Mouse (Mus musculus): ENCODE results near the gene Ruvbl1.

The Ruvbl1 gene

GRCm38 (mm10) chr6:88465181-88465920, at the start of gene Ruvbl1:
TSS of gene Ruvbl1 (plus strand) at chr6:88465409.
- DNase-seq (ENCODE audit: extremely low read depth, low read depth): peak; percentile 98

- DNase-seq (ENCODE audit: extremely low read depth, low read depth): no peak
Observed at GRCm38 (mm10) chr6:88416130-88416758, 49.0 kb upstream of the Ruvbl1 start.

DNA sequence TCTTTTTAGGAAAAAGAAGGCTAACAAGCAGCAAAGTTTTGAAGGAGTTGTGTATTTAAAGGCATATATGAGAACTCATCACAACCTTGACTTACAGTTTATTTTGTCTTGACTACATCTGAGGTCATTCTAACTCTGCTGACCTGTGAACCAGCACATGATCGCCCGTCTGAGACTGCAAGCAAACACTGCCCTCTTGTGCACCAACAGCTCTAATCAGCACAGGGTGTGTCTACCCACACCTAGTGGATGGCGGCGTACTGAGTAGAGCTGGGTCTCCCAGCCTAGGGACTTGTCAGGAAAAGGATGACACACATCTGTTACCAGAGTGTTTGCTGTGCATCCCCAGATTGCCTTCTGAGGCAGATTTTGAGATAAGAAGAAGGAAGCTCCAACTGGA, 34.0 kb upstream of the Ruvbl1 start:
- no peak for DNase-seq (ENCODE audit: extremely low read depth, low read depth)

- DNase-seq (ENCODE audit: extremely low read depth, low read depth): peak; percentile 28
Observed at GRCm38 (mm10) chr6:88435609-88436008, 29.6 kb upstream of the Ruvbl1 start.

DNA sequence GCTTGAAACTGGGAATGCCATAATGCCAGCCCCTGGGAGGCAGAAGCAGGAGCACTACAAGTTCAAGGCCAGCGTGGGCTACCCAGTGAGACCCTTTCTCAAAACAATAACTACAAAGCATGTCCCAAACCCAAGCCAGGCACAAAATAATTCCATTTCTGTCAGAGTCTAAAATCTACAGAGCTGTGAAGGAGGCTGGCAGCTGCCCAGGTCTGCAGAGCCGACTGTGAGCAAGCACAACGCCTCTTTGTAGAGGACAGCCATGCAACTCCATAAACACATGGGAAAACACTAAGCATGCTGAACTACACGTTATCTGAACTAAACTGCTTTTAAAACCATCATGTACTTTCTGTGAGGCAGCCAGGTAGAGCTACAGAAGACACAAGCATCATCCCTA, 26.2 kb upstream of the Ruvbl1 start:
- DNase-seq (ENCODE audit: extremely low read depth, low read depth): no peak

- no peak for DNase-seq (ENCODE audit: extremely low read depth, low read depth)
Observed at GRCm38 (mm10) chr6:88442551-88442950, 22.7 kb upstream of the Ruvbl1 start.

DNA sequence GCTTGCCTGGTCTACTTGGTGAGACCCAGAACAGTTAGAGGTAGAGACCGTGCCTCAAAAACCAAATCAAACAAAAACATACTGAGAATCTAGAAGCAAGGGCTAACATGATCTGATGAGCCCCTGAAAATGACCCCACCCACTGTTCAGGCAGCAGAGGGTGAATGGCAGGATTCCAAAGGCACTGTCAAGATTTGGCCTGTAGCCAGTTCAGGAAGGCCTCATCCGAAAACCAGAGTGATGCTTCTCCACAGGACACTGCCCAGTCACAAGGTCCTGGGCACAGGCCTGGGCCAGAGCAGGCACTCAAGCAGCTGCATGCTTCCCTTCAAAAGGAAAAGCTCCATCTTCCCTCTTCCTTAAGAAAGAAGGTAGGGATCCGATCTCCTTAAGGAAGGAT, 21.8 kb upstream of the Ruvbl1 start:
- no peak for DNase-seq (ENCODE audit: extremely low read depth, low read depth)

- DNase-seq (ENCODE audit: extremely low read depth, low read depth): no peak
Observed at GRCm38 (mm10) chr6:88444076-88444750, 21.0 kb upstream of the Ruvbl1 start.

DNA sequence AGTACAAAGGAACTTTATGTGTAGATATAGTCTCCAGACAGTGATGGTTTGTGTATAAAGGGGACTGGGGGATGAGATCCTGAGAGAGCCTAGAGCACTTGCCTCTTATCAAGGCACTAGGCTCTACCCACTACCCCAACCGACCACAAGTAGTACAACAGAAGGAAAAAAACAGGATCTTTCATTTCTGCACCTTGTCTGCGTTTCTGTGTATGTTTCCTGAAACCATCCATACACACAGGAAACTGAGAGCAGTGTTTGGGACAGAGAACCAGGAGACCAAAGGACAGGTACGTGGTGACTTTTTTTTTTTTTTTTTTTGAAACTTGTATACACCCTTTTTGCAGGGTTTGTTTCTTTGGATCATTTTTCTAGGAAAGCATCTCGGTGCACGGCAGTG, 19.5 kb upstream of the Ruvbl1 start:
- DNase-seq (ENCODE audit: extremely low read depth, low read depth): peak; percentile 23

GRCm38 (mm10) chr6:88446063-88447002, 18.9 kb upstream of the Ruvbl1 start, which contains the start of gene Eefsec:
TSS of gene Eefsec (minus strand) at chr6:88446539.
- peak; percentile 50 for DNase-seq (ENCODE audit: extremely low read depth, low read depth)

DNA sequence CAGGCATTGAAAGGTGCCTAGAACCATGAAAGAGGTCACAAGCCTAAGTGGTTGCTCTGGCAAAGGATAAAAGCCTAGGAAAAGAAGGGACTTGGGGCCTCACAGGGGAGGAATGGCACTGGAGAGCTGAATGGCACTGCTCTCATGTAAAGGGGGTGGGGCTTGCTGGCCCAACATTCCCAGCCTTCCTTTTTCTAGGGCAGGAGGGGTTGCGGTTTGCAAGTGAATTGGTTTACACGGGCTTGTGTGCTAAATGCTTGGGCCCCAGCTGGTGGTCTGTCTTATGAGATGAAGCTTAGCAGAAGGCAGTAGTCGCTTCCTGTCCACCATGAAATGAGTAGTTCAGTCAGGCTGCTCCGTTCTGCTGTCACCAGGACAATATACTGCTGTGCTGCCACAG, 17.8 kb upstream of the Ruvbl1 start:
- DNase-seq (ENCODE audit: extremely low read depth, low read depth): no peak

- DNase-seq (ENCODE audit: extremely low read depth, low read depth): no peak
Observed at GRCm38 (mm10) chr6:88454545-88454944, 10.7 kb upstream of the Ruvbl1 start.

GRCm38 (mm10) chr6:88469878-88470277, 4.7 kb downstream of the Ruvbl1 start:
- no peak for DNase-seq (ENCODE audit: extremely low read depth, low read depth)

- DNase-seq (ENCODE audit: extremely low read depth, low read depth): no peak
Observed at GRCm38 (mm10) chr6:88480421-88480820, 15.2 kb downstream of the Ruvbl1 start.

DNA sequence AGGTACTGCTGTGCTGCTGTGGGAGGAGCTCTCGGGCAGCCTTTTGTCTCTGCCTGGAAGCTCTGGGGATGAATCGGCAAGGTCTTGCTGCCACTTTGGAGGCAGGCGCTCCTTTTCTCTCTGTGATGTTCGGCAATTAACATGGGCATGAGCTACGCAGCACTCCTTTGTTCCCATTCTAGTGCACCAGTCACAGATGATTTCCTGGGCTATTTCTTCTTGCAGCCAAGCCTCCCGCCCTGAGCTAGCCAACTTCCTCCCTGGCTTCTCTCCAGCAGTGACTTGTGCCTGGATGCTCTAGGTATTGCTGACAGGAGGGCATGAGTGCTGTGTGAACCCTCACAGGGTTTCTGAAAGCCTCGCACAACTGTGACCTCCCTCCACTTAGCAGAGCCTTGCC, 17.9 kb downstream of the Ruvbl1 start:
- no peak for DNase-seq (ENCODE audit: extremely low read depth, low read depth)

DNA sequence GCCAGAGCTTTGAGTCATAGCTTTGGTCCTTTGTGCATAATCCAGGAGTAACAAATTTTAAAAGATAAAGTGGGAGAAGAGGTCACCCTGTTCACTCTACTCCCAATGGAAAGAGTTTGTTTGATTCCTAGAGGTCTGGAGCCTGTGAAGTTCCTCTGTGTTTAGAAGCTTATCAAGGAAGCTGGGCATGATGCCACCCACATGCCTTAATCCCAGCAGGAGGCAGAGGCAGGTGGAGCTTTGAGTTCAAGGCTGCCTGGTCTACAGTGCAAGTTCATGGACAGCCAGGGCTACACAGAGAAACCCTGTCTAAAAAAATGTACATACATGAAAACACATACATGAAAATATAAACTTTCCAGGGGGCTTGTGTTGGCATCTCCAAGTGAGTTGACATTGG, 18.7 kb downstream of the Ruvbl1 start:
- DNase-seq (ENCODE audit: extremely low read depth, low read depth): no peak

DNA sequence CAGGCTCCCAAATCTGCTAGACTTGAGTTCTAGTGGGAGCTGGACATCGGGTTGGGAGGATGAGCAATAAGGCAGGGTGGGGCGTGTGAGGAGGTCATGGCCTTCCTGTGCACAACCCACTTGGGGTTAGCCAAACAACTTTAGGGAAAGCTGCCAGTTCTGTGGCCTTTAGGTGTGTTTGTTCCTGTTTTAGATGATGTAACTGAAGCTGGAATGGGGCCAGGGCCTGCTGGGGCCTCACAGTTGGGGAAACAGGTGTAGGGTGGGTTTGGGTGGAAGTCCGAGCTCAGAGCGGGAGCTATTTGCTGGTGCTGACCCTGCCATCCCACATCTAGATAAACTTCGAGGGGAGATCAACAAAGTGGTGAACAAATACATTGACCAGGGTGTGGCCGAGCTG, 20.2 kb downstream of the Ruvbl1 start:
- DNase-seq (ENCODE audit: extremely low read depth, low read depth): no peak

DNA sequence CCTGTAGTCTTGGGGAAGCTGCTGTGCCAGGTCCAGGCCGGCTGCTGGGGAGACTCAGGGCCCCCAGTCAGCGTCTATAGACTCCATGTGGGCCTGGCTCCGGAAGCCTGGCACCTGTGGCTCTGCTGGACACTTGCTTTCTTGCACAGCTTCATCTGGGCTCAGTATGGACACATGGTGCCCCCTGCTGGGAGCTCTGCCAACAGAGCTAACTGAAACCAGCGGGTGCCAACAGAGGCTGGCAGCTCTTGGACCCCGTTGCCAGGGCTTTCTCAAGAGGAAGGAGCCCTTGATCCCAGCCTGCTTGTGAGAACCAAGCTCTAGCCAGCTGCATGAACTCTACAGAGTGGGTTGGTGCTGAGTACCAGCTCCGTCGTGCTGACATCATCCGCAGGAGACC, 21.7 kb downstream of the Ruvbl1 start:
- DNase-seq (ENCODE audit: extremely low read depth, low read depth): no peak

GRCm38 (mm10) chr6:88489026-88489425, 23.8 kb downstream of the Ruvbl1 start:
- DNase-seq (ENCODE audit: extremely low read depth, low read depth): no peak

GRCm38 (mm10) chr6:88489834-88490233, 24.6 kb downstream of the Ruvbl1 start:
- no peak for DNase-seq (ENCODE audit: extremely low read depth, low read depth)

DNA sequence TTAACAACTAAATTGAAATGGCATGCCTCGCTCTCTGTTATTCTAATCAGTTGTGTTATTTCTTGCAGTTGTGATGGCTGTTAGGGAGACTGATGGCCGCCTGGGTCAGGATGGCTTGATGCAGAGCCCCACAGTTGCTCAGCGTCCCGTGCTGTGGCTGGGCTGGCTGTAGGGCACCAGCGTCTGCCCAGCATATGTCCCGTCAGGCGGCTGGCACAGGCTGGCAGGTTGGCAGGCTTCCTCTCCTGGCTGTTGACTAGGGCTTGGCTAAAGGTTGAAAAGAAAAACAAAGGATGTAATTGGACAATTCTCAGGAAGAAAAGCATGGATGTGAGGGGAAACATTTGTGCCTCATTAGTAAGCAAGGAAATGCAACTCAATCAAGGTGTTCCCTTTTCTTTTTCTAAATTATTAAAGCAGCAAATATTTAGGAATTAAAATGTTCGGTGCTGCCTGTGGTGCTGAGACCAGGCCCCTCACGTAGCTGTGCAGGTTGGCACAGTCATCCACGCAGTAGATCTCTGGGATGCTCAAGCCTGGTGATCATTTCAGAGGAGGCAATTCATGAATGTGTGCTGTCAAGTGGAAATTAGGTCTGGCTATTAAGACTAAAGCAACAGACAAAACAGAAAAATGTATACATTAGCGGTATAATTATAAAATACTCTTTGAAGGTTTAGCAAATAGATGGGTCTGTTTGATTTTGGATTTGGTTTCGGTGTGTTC, 25.6 kb downstream of the Ruvbl1 start:
- DNase-seq (ENCODE audit: extremely low read depth, low read depth): no peak

Data from MEL-GATA-1-ER (cell line).